Mouse (Mus musculus) ovary, adult 2 months (tissue): Measurements from ENCODE around the gene Tas2r143. TPM values are rescaled to one million over a fixed set of nuclear protein-coding genes. Genes with fewer than 3 reads are reported as not detected.

Source experiments
- polyA plus RNA-seq: library from polyadenylated mRNA; depleted of rRNA; stranded (reverse); fragments of >200 nt; gene quantifications from 2 replicates; pipeline ENCODE4 v1.2.3, GENCODE M21; 2012; rRNA removed

Gene Tas2r143
- 0.33 TPM in 1 of 2 replicates, not detected in the other for polyA plus RNA-seq

GRCm38 (mm10) chr6:42399938-42400337 is at the start of gene Tas2r143:
Tas2r143 (plus strand) TSS chr6:42400238.

GRCm38 (mm10) chr6:42372816-42373547 is 27.1 kb upstream of the Tas2r143 start, which contains the start of gene Epha1:
Epha1 (minus strand) TSS chr6:42373268.

GRCm38 (mm10) chr6:42405134-42405533 is 5.1 kb downstream of the Tas2r143 start, which contains the start of gene Tas2r135:
Tas2r135 (plus strand) TSS chr6:42405434.

GRCm38 (mm10) chr6:42434446-42434845 is 34.4 kb downstream of the Tas2r143 start, which contains the start of gene Tas2r126:
Tas2r126 (plus strand) TSS chr6:42434535.

Other genes starting within 250 kb of the Tas2r143 start
- gene Tas2r144, start 184.9 kb upstream of the Tas2r143 start, polyA plus RNA-seq = not detected in 2 replicates
- gene Gstk1, start 154.3 kb upstream of the Tas2r143 start, polyA plus RNA-seq = 11.7 and 18.3 TPM in 2 replicates
- 1.6 and 1.7 TPM in 2 replicates for gene Tmem139, start 138.3 kb upstream of the Tas2r143 start, polyA plus RNA-seq
- gene Casp2, start 135.3 kb upstream of the Tas2r143 start, polyA plus RNA-seq = 36.2 and 40.9 TPM in 2 replicates
- 0.23 and 0.29 TPM in 2 replicates for gene Clcn1, start 113.6 kb upstream of the Tas2r143 start, polyA plus RNA-seq
- 0.63 and 0.67 TPM in 2 replicates for gene Fam131b, start 75.6 kb upstream of the Tas2r143 start, polyA plus RNA-seq
- gene Zyx, start 50.6 kb upstream of the Tas2r143 start, polyA plus RNA-seq = 300 and 324 TPM in 2 replicates
- gene Epha1, start 27.0 kb upstream of the Tas2r143 start, polyA plus RNA-seq = 5.2 and 5.5 TPM in 2 replicates
- gene Tas2r135, start 5.2 kb downstream of the Tas2r143 start, polyA plus RNA-seq = not detected in 2 replicates
- not detected in 2 replicates for gene Tas2r126, start 34.3 kb downstream of the Tas2r143 start, polyA plus RNA-seq
- not detected in 2 replicates for gene Olfr458, start 65.0 kb downstream of the Tas2r143 start, polyA plus RNA-seq
- not detected in 2 replicates for gene Olfr457, start 76.1 kb downstream of the Tas2r143 start, polyA plus RNA-seq
- not detected in 2 replicates for gene Olfr456, start 87.0 kb downstream of the Tas2r143 start, polyA plus RNA-seq
- not detected in 2 replicates for gene Olfr455, start 147.3 kb downstream of the Tas2r143 start, polyA plus RNA-seq
- gene Tcaf3, start 197.5 kb downstream of the Tas2r143 start, polyA plus RNA-seq = not detected in 2 replicates
- gene Tcaf2, start 245.0 kb downstream of the Tas2r143 start, polyA plus RNA-seq = 3.1 and 3.4 TPM in 2 replicates